Mouse (Mus musculus) hindbrain, embryonic 15.5 days (tissue): Measurements from ENCODE around the gene Gfap. TPM values are rescaled to one million over a fixed set of nuclear protein-coding genes. Genes with fewer than 3 reads are reported as not detected.

ENCODE experiments used
- ATAC-seq: fragments of 200-750 bp; cut with Nextera tagmentation; 2 replicates; pipeline ENCODE4 v1.8.0; 2017; ENCODE audit warnings: low read depth, moderate number of reproducible peaks, moderate TSS enrichment; ENCODE audit not compliant: low FRiP score
- H3K27ac ChIP-seq: fragments of 300-500 bp; sonication (generic); replicated peaks from 2 replicates; pipeline ENCODE4 v1.5.1; 2015; ENCODE audit warnings: mild to moderate bottlenecking, inconsistent platforms
- H3K27me3 ChIP-seq: fragments of 300-500 bp; sonication (generic); 2 replicates; pipeline ENCODE4 v1.6.1; 2015; ENCODE audit warnings: control low read depth, inconsistent platforms
- H3K36me3 ChIP-seq: fragments of 300-500 bp; sonication (generic); 2 replicates; pipeline ENCODE4 v1.6.1; 2015; ENCODE audit warnings: control low read depth, inconsistent platforms
- H3K4me1 ChIP-seq: fragments of 300-500 bp; sonication (generic); replicated peaks from 2 replicates; pipeline ENCODE4 v1.6.1; 2015; ENCODE audit warnings: control low read depth, inconsistent platforms
- H3K4me2 ChIP-seq: fragments of 300-500 bp; sonication (generic); 2 replicates; pipeline ENCODE4 v1.6.1; 2015; ENCODE audit warnings: moderate library complexity, mild to moderate bottlenecking, inconsistent platforms
- H3K4me3 ChIP-seq: fragments of 300-500 bp; sonication (generic); 2 replicates; pipeline ENCODE4 v1.5.1; 2015; ENCODE audit warnings: mild to moderate bottlenecking, inconsistent platforms
- H3K9ac ChIP-seq: fragments of 300-500 bp; sonication (generic); 2 replicates; pipeline ENCODE4 v1.6.1; 2015; ENCODE audit warnings: inconsistent platforms
- H3K9me3 ChIP-seq: fragments of 300-500 bp; sonication (generic); 2 replicates; pipeline ENCODE4 v1.6.1; 2016; ENCODE audit warnings: control low read depth, inconsistent platforms
- WGBS: fragments of 180-500 bp; shearing (Covaris S2); methylation state at CpG from one replicate; pipeline ENCODE4 v1.1.7; 2015; 5-methylcytosine and 5-hydroxymethylcytosine counted together
- polyA plus RNA-seq: library from polyadenylated mRNA; unstranded; fragments of >200 nt; fragmentation: Nextera tagmentation; extraction: Ambion mirVana; gene quantifications from 2 replicates; pipeline ENCODE4 v1.2.1, GENCODE M21; 2015

Gene Gfap
- polyA plus RNA-seq, 1 experiment from 2014 or later = 1.8 TPM

- Histone ChIP-seq H3K9me3 (no peaks in the 10 kb centered on the region), H3K36me3 (no peaks in the 10 kb centered on the region), H3K9ac (no peak overlapping the region), H3K4me2 (no peak overlapping the region), H3K27me3 (peaks cover 45% of the 10 kb centered on the region), H3K27ac (no peak overlapping the region), H3K4me3 (no peak overlapping the region), H3K4me1 (peaks cover 17% of the 10 kb centered on the region)
- 91% methylated on average over 4 of the region's 4 CpGs for WGBS
- no peak for ATAC-seq
These were observed 6.0 kb downstream of the Gfap start for GRCm38 (mm10) chr11:102894716-102895115.

- H3K4me2 ChIP-seq = peak overlapping the region; percentile 55
- 3% methylated on average over 43 of the region's 43 CpGs for WGBS
- peak overlapping the region; percentile 24 for H3K4me3 ChIP-seq
- H3K9ac ChIP-seq = peak overlapping the region; percentile 23; the same call in 1 of the 2 replicates
- 0 out of 2 replicates have a peak, but pooled peaks have one; percentile 43 for ATAC-seq
- H3K27ac ChIP-seq = no peak overlapping the region
- H3K27me3 ChIP-seq = peaks cover 45% of the 10 kb centered on the region
- H3K36me3 ChIP-seq = no peaks in the 10 kb centered on the region
- H3K4me1 ChIP-seq = peaks cover 18% of the 10 kb centered on the region
- H3K9me3 ChIP-seq = no peaks in the 10 kb centered on the region
These were observed 7.6 kb downstream of the Gfap start for GRCm38 (mm10) chr11:102893015-102893651.

- no peak overlapping the region for H3K27ac ChIP-seq
- ATAC-seq = no peak
- H3K4me1 ChIP-seq = peaks cover 17% of the 10 kb centered on the region
- WGBS = 55% methylated on average over 5 of the region's 5 CpGs
- no peak overlapping the region for H3K4me2 ChIP-seq
- no peaks in the 10 kb centered on the region for H3K9me3 ChIP-seq
- no peak overlapping the region for H3K4me3 ChIP-seq
- no peaks in the 10 kb centered on the region for H3K36me3 ChIP-seq
- H3K27me3 ChIP-seq = peaks cover 41% of the 10 kb centered on the region
- H3K9ac ChIP-seq = no peak overlapping the region
These were observed 10.6 kb downstream of the Gfap start for GRCm38 (mm10) chr11:102890096-102890495.

GRCm38 (mm10) chr11:102888135-102888534 lies 12.6 kb downstream of the Gfap start:
- peaks cover 14% of the 10 kb centered on the region for H3K4me1 ChIP-seq
- H3K4me3 ChIP-seq = no peak overlapping the region
- H3K9me3 ChIP-seq = no peaks in the 10 kb centered on the region
- no peaks in the 10 kb centered on the region for H3K36me3 ChIP-seq
- no peak for ATAC-seq
- 56% methylated on average over 3 of the region's 3 CpGs for WGBS
- no peak overlapping the region for H3K9ac ChIP-seq
- peaks cover 22% of the 10 kb centered on the region for H3K27me3 ChIP-seq
- H3K4me2 ChIP-seq = no peak overlapping the region
- H3K27ac ChIP-seq = no peak overlapping the region; the same call in 1 of the 2 replicates

GRCm38 (mm10) chr11:102887433-102887832 lies 13.3 kb downstream of the Gfap start:
- peaks cover 16% of the 10 kb centered on the region for H3K27me3 ChIP-seq
- H3K4me1 ChIP-seq = peaks cover 10% of the 10 kb centered on the region
- 88% methylated on average over 5 of the region's 5 CpGs for WGBS
- H3K27ac ChIP-seq = no peak overlapping the region
- no peak overlapping the region for H3K4me2 ChIP-seq
- no peak for ATAC-seq
- no peaks in the 10 kb centered on the region for H3K9me3 ChIP-seq
- no peaks in the 10 kb centered on the region for H3K36me3 ChIP-seq
- H3K4me3 ChIP-seq = no peak overlapping the region
- H3K9ac ChIP-seq = no peak overlapping the region

GRCm38 (mm10) chr11:102884616-102885219 lies 16.0 kb downstream of the Gfap start, which contains the start of gene Fam187a:
Gene Fam187a, plus strand, starts transcription at chr11:102885169.
- 58% methylated on average over 10 of the region's 10 CpGs for WGBS
- ATAC-seq = no peak
- no peak within 1 kb of the TSS for H3K9ac ChIP-seq

GRCm38 (mm10) chr11:102881314-102882198 lies 19.2 kb downstream of the Gfap start:
- ATAC-seq = peak; percentile 63

More at GRCm38 (mm10) chr11:102884616-102885219, 16.0 kb downstream of the Gfap start, which contains the start of gene Fam187a:
- Histone ChIP-seq H3K4me3 (no peak within 1 kb of the TSS), H3K9me3 (no peaks in the 10 kb centered on the region), H3K36me3 (no peaks in the 10 kb centered on the region), H3K4me1 (peaks cover 26% of the 10 kb centered on the region), H3K27ac (peak within 1 kb of the TSS; percentile 42; the same call in 1 of the 2 replicates), H3K4me2 (no peak within 1 kb of the TSS), H3K27me3 (0 out of 2 replicates have a peak, but pooled peaks cover 3% of the 10 kb centered on the region)

GRCm38 (mm10) chr11:102880585-102881313 lies 20.0 kb downstream of the Gfap start, which contains the start of the genes Eftud2 and Ccdc103:
Gene Eftud2, minus strand, starts transcription at chr11:102880985.
Gene Ccdc103, plus strand, starts transcription at chr11:102881204.
- Histone ChIP-seq H3K27ac (peak within 1 kb of the TSS; percentile 88), H3K4me3 (peak within 1 kb of the TSS; percentile 59), H3K4me1 (peaks cover 22% of the 10 kb centered on the region), H3K9ac (peak within 1 kb of the TSS; percentile 76), H3K4me2 (peak within 1 kb of the TSS; percentile 83), H3K9me3 (no peaks in the 10 kb centered on the region), H3K36me3 (peaks cover 14% of the 10 kb centered on the region), H3K27me3 (no peaks in the 10 kb centered on the region)
- ATAC-seq = peak; percentile 94
- under 1% methylated on average over 62 of the region's 62 CpGs for WGBS

More at GRCm38 (mm10) chr11:102881314-102882198, 19.2 kb downstream of the Gfap start:
- Histone ChIP-seq H3K36me3 (peaks cover 11% of the 10 kb centered on the region), H3K4me3 (peak overlapping the region; percentile 59), H3K27me3 (no peaks in the 10 kb centered on the region), H3K9me3 (no peaks in the 10 kb centered on the region), H3K9ac (peak overlapping the region; percentile 76), H3K4me2 (peak overlapping the region; percentile 83), H3K4me1 (peaks cover 22% of the 10 kb centered on the region), H3K27ac (peak overlapping the region; percentile 88)
- WGBS = 16% methylated on average over 13 of the region's 13 CpGs

- peak overlapping the region; percentile 59; the same call in 1 of the 2 replicates for H3K4me3 ChIP-seq
These were observed 21.2 kb downstream of the Gfap start for GRCm38 (mm10) chr11:102879558-102879957.

GRCm38 (mm10) chr11:102874801-102875334 lies 25.8 kb downstream of the Gfap start:
- ATAC-seq = no peak
- H3K27me3 ChIP-seq = no peaks in the 10 kb centered on the region
- no peak overlapping the region for H3K27ac ChIP-seq
- H3K4me3 ChIP-seq = no peak overlapping the region
- peaks cover 8% of the 10 kb centered on the region for H3K4me1 ChIP-seq
- H3K9me3 ChIP-seq = no peaks in the 10 kb centered on the region
- H3K9ac ChIP-seq = no peak overlapping the region
- peaks cover 43% of the 10 kb centered on the region for H3K36me3 ChIP-seq
- H3K4me2 ChIP-seq = no peak overlapping the region
- 88% methylated on average over 7 of the region's 7 CpGs for WGBS

More at GRCm38 (mm10) chr11:102879558-102879957, 21.2 kb downstream of the Gfap start:
- Histone ChIP-seq H3K4me1 (peaks cover 22% of the 10 kb centered on the region), H3K4me2 (peak overlapping the region; percentile 83), H3K27ac (no peak overlapping the region), H3K27me3 (no peaks in the 10 kb centered on the region), H3K9me3 (no peaks in the 10 kb centered on the region), H3K36me3 (peaks cover 19% of the 10 kb centered on the region), H3K9ac (peak overlapping the region; percentile 76)
- ATAC-seq = no peak
- WGBS = 64% methylated on average over 2 of the region's 2 CpGs

GRCm38 (mm10) chr11:102864272-102864671 lies 36.4 kb downstream of the Gfap start:
- H3K27me3 ChIP-seq = no peaks in the 10 kb centered on the region
- H3K27ac ChIP-seq = no peak overlapping the region
- H3K4me3 ChIP-seq = no peak overlapping the region
- H3K9ac ChIP-seq = no peak overlapping the region
- peaks cover 60% of the 10 kb centered on the region for H3K36me3 ChIP-seq
- 39% methylated on average over 4 of the region's 4 CpGs for WGBS
- no peaks in the 10 kb centered on the region for H3K4me1 ChIP-seq
- no peak overlapping the region for H3K4me2 ChIP-seq
- no peaks in the 10 kb centered on the region for H3K9me3 ChIP-seq
- ATAC-seq = no peak
